Mouse (Mus musculus): ENCODE results near the gene Tgfb2.

- no peak for TF ChIP-seq CTCF (conservative IDR thresholded peaks at IDR 0.05; ENCODE audit: low read length)
- TF ChIP-seq NANOG (IDR thresholded peaks at IDR 0.05; ENCODE audit: borderline replicate concordance, low read length): no peak
Measured at GRCm38 (mm10) chr1:186582113-186582512, 123.7 kb downstream of the Tgfb2 start.
